Mouse (Mus musculus): Measurements from ENCODE around the gene Lamtor1. TPM values are rescaled to one million over a fixed set of nuclear protein-coding genes. Genes with fewer than 3 reads are reported as not detected.

Lamtor1 gene
- total and polyA plus RNA-seq, 2 experiments from 2014 or later, result 105 to 176 TPM

GRCm38 (mm10) chr7:101900331-101901097 lies 5.2 kb upstream of the Lamtor1 start:
- WGBS, result 91% methylated on average over 16 of the region's 16 CpGs
- Histone ChIP-seq H3K9me3 (ENCODE audit: low read length) (no peaks in the 10 kb centered on the region), H3K27me3 (ENCODE audit: insufficient read depth, low read length) (no peaks in the 10 kb centered on the region), H3K36me3 (ENCODE audit: insufficient read depth) (no peaks in the 10 kb centered on the region), H3K4me2 (ENCODE audit: low read depth) (no peak overlapping the region), H3K27ac (ENCODE audit: low read depth, low read length) (no peak overlapping the region), H3K9ac (no peak overlapping the region), H3K4me3 (ENCODE audit: low read depth, low read length) (no peak overlapping the region), H3K4me1 (ENCODE audit: insufficient read depth) (peaks cover 6% of the 10 kb centered on the region; the same call in 1 of the 2 replicates)
- no peak for TF ChIP-seq CTCF (IDR thresholded peaks at IDR 0.05; ENCODE audit: low read depth)
- DNase-seq, result no peak
- no peak for ATAC-seq

DNA sequence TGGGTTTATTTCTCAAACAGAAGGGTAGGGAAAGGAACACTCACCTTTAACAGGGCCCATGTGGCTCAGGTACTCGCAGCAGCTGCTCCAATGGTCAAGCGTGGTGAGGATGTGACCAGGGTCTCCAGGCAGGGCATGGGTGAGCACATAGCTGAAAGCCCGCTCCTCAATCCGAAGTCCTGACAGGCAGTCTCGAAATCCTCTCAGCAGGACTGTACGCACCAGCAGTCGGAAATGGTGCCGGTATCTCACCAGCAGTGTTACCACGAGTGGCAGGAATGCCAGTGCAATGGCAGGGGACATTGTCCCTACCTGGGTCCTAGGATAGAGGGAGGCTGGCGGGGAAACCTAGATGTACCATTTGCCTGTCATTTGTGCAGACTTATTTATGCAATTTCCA lies 3.7 kb upstream of the Lamtor1 start:
- Histone ChIP-seq H3K4me3 (ENCODE audit: low read depth, low read length) (no peak overlapping the region), H3K27ac (ENCODE audit: low read depth, low read length) (no peak overlapping the region), H3K36me3 (ENCODE audit: insufficient read depth) (no peaks in the 10 kb centered on the region), H3K4me2 (ENCODE audit: low read depth) (no peak overlapping the region), H3K9ac (no peak overlapping the region), H3K27me3 (ENCODE audit: insufficient read depth, low read length) (no peaks in the 10 kb centered on the region), H3K4me1 (ENCODE audit: insufficient read depth) (peaks cover 4% of the 10 kb centered on the region; the same call in 1 of the 2 replicates), H3K9me3 (ENCODE audit: low read length) (no peaks in the 10 kb centered on the region)
- WGBS, result 90% methylated on average over 10 of the region's 10 CpGs
- no peak for ATAC-seq
- no peak for DNase-seq
- no peak for TF ChIP-seq CTCF (IDR thresholded peaks at IDR 0.05; ENCODE audit: low read depth)

DNA sequence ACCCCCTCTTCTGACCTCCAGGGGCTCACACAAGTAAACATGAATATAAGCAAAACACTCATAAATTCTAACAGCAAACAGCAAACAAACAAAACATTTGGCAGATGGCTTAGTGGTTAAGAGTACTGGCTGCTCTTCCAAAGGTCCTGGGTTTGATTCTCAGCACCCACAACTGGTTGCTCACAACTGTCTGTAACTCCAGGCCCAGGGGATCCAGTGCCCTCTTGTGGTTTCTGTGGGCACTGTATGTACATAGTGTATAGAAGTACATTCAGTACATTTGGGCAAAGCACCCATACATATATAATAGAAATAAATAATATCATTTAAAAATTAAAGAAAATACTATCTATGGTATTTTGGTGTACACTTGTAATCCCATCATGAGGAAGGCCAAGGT lies 2.9 kb upstream of the Lamtor1 start:
- H3K9me3 ChIP-seq (ENCODE audit: low read length), result no peaks in the 10 kb centered on the region
- H3K36me3 ChIP-seq (ENCODE audit: insufficient read depth), result no peaks in the 10 kb centered on the region
- H3K27me3 ChIP-seq (ENCODE audit: insufficient read depth, low read length), result no peaks in the 10 kb centered on the region
- H3K27ac ChIP-seq (ENCODE audit: low read depth, low read length), result no peak overlapping the region
- no peak overlapping the region for H3K9ac ChIP-seq
- H3K4me2 ChIP-seq (ENCODE audit: low read depth), result no peak overlapping the region
- TF ChIP-seq CTCF (IDR thresholded peaks at IDR 0.05; ENCODE audit: low read depth), result peak; percentile 6; the same call in 1 of the 2 replicates
- H3K4me1 ChIP-seq (ENCODE audit: insufficient read depth), result no peaks in the 10 kb centered on the region
- DNase-seq, result no peak
- no peak overlapping the region for H3K4me3 ChIP-seq (ENCODE audit: low read depth, low read length)
- ATAC-seq, result no peak

DNA sequence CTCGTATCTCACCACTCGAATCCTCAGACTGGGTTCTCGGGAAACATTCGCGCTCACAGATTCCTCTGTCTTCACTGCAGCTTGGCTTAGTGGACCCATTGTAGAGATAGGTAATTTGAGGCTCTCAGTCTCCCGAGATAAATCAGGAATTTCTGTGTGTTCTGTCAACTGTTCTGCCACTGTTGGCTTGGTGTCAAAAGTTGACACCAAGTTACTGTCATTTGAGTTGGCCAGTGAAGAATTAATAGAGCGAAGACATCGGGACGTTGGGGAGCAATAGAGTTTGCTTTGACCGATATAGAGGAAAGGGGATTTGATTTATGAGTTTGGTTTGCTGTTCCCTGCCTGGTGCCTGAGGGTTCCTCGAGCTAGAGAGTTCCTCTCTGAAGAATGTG lies 580 bp downstream of the Lamtor1 start, which contains the start of gene Tomt:
Gene Tomt (minus strand): TSS at position 73 of the 395 bp plus-strand sequence.
- peak within 1 kb of the TSS; percentile 90 for H3K27ac ChIP-seq (ENCODE audit: low read depth, low read length)
- no peak for TF ChIP-seq CTCF (IDR thresholded peaks at IDR 0.05; ENCODE audit: low read depth)
- H3K36me3 ChIP-seq (ENCODE audit: insufficient read depth), result peaks cover 19% of the 10 kb centered on the region
- H3K27me3 ChIP-seq (ENCODE audit: insufficient read depth, low read length), result no peaks in the 10 kb centered on the region
- H3K4me1 ChIP-seq (ENCODE audit: insufficient read depth), result no peaks in the 10 kb centered on the region
- WGBS, result 23% methylated on average over 11 of the region's 11 CpGs
- DNase-seq (no peak), ATAC-seq (no peak)
- peak within 1 kb of the TSS; percentile 77 for H3K4me3 ChIP-seq (ENCODE audit: low read depth, low read length)
- peak within 1 kb of the TSS; percentile 82 for H3K9ac ChIP-seq
- no peaks in the 10 kb centered on the region for H3K9me3 ChIP-seq (ENCODE audit: low read length)
- H3K4me2 ChIP-seq (ENCODE audit: low read depth), result peak within 1 kb of the TSS; percentile 59

GRCm38 (mm10) chr7:101906696-101907095 lies 992 bp downstream of the Lamtor1 start:
- DNase-seq, result no peak
- H3K9ac ChIP-seq, result peak overlapping the region; percentile 82; the same call in 1 of the 2 replicates
- no peaks in the 10 kb centered on the region for H3K27me3 ChIP-seq (ENCODE audit: insufficient read depth, low read length)
- no peak overlapping the region for H3K27ac ChIP-seq (ENCODE audit: low read depth, low read length)
- no peak for ATAC-seq
- TF ChIP-seq CTCF (IDR thresholded peaks at IDR 0.05; ENCODE audit: low read depth), result no peak
- H3K36me3 ChIP-seq (ENCODE audit: insufficient read depth), result peaks cover 23% of the 10 kb centered on the region
- H3K4me1 ChIP-seq (ENCODE audit: insufficient read depth), result no peaks in the 10 kb centered on the region
- WGBS, result 78% methylated on average over 8 of the region's 8 CpGs
- peak overlapping the region; percentile 59 for H3K4me2 ChIP-seq (ENCODE audit: low read depth)
- no peaks in the 10 kb centered on the region for H3K9me3 ChIP-seq (ENCODE audit: low read length)
- H3K4me3 ChIP-seq (ENCODE audit: low read depth, low read length), result peak overlapping the region; percentile 77

DNA sequence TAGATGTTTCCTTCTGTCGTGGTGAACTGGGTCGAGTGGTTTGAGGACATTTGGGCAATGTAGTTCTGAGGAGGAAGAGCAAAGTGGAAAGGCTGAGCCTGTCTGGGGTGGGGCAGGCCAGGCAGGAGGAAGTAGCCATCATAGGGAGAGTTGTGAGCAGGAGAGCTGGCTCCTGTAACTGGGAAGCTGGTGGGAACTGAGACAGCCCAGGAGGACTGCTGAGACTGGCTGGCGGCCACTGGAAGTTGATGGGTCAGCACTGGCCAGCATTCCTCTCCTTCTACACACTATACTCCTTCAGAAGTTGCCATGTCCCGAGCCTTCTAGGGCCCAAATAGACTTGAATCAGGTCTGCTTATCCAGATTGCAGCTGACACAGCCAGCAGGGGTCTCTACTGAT lies 2.7 kb downstream of the Lamtor1 start:
- Histone ChIP-seq H3K27ac (ENCODE audit: low read depth, low read length) (no peak overlapping the region), H3K4me1 (ENCODE audit: insufficient read depth) (no peaks in the 10 kb centered on the region), H3K9me3 (ENCODE audit: low read length) (no peaks in the 10 kb centered on the region), H3K27me3 (ENCODE audit: insufficient read depth, low read length) (no peaks in the 10 kb centered on the region), H3K36me3 (ENCODE audit: insufficient read depth) (peaks cover 39% of the 10 kb centered on the region), H3K4me2 (ENCODE audit: low read depth) (no peak overlapping the region), H3K4me3 (ENCODE audit: low read depth, low read length) (no peak overlapping the region), H3K9ac (no peak overlapping the region)
- ATAC-seq (no peak), DNase-seq (no peak)
- 85% methylated on average over 4 of the region's 4 CpGs for WGBS
- TF ChIP-seq CTCF (IDR thresholded peaks at IDR 0.05; ENCODE audit: low read depth), result no peak

GRCm38 (mm10) chr7:101910138-101910537 lies 4.4 kb downstream of the Lamtor1 start:
- no peak overlapping the region for H3K4me3 ChIP-seq (ENCODE audit: low read depth, low read length)
- H3K27ac ChIP-seq (ENCODE audit: low read depth, low read length), result no peak overlapping the region
- TF ChIP-seq CTCF (IDR thresholded peaks at IDR 0.05; ENCODE audit: low read depth), result no peak
- H3K27me3 ChIP-seq (ENCODE audit: insufficient read depth, low read length), result no peaks in the 10 kb centered on the region
- DNase-seq (no peak), ATAC-seq (no peak)
- 84% methylated on average over 4 of the region's 4 CpGs for WGBS
- H3K9ac ChIP-seq, result no peak overlapping the region
- H3K4me2 ChIP-seq (ENCODE audit: low read depth), result no peak overlapping the region
- no peaks in the 10 kb centered on the region for H3K9me3 ChIP-seq (ENCODE audit: low read length)
- no peaks in the 10 kb centered on the region for H3K4me1 ChIP-seq (ENCODE audit: insufficient read depth)
- peaks cover 51% of the 10 kb centered on the region for H3K36me3 ChIP-seq (ENCODE audit: insufficient read depth)

All from forebrain, postnatal 0 days (tissue).